Mouse (Mus musculus): ENCODE measurements around the gene Ttc12. TPM values are rescaled to one million over a fixed set of nuclear protein-coding genes. Genes with fewer than 3 reads are reported as not detected.
A peak's percentile ranks its signal among the peaks of the same experiment; 100 is the strongest.

The Ttc12 gene
- polyA plus RNA-seq, 2 experiments: 1.0 to 2.3 TPM

GRCm38 (mm10) chr9:49531257-49531656 is 45.2 kb upstream of the Ttc12 start:
- Histone ChIP-seq H3K4me2 (replicated peaks; ENCODE audit: low read depth, low read length, severe bottlenecking) (no peak overlapping the region), H3K9ac (ENCODE audit: low read depth, low read length, severe bottlenecking) (no peak overlapping the region), H3K9me3 (ENCODE audit: control insufficient read depth, low read length) (no peaks in the 10 kb centered on the region), H3K36me3 (ENCODE audit: control insufficient read depth, insufficient read depth, low read length) (0 out of 2 replicates have a peak, but pooled peaks cover 8% of the 10 kb centered on the region), H3K27ac (replicated peaks; ENCODE audit: low read depth, low read length) (no peak overlapping the region), H3K4me3 (replicated peaks; ENCODE audit: low read length) (no peak overlapping the region), H3K27me3 (ENCODE audit: control insufficient read depth, insufficient read depth, low read length) (no peaks in the 10 kb centered on the region), H3K4me1 (ENCODE audit: control insufficient read depth, insufficient read depth, low read length) (peaks cover 14% of the 10 kb centered on the region)
- WGBS: 33% methylated on average over 7 of the region's 7 CpGs
- no peak for TF ChIP-seq POLR2A (IDR thresholded peaks at IDR 0.05; ENCODE audit: borderline replicate concordance, extremely low read depth, insufficient read depth, insufficient read length)
- DNase-seq (ENCODE audit: low spot score) (no peak), ATAC-seq (ENCODE audit: low FRiP score, low read depth) (no peak)

GRCm38 (mm10) chr9:49530739-49531138 is 44.7 kb upstream of the Ttc12 start:
- no peak for TF ChIP-seq POLR2A (IDR thresholded peaks at IDR 0.05; ENCODE audit: borderline replicate concordance, extremely low read depth, insufficient read depth, insufficient read length)
- H3K4me3 ChIP-seq (replicated peaks; ENCODE audit: low read length): no peak overlapping the region
- WGBS: 48% methylated on average over 4 of the region's 4 CpGs
- no peak overlapping the region for H3K4me2 ChIP-seq (replicated peaks; ENCODE audit: low read depth, low read length, severe bottlenecking)
- peaks cover 9% of the 10 kb centered on the region for H3K4me1 ChIP-seq (ENCODE audit: control insufficient read depth, insufficient read depth, low read length)
- H3K9me3 ChIP-seq (ENCODE audit: control insufficient read depth, low read length): no peaks in the 10 kb centered on the region
- ATAC-seq (ENCODE audit: low FRiP score, low read depth) (no peak), DNase-seq (ENCODE audit: low spot score) (no peak)
- H3K9ac ChIP-seq (ENCODE audit: low read depth, low read length, severe bottlenecking): no peak overlapping the region
- H3K36me3 ChIP-seq (ENCODE audit: control insufficient read depth, insufficient read depth, low read length): 0 out of 2 replicates have a peak, but pooled peaks cover 8% of the 10 kb centered on the region
- H3K27ac ChIP-seq (replicated peaks; ENCODE audit: low read depth, low read length): no peak overlapping the region
- no peaks in the 10 kb centered on the region for H3K27me3 ChIP-seq (ENCODE audit: control insufficient read depth, insufficient read depth, low read length)

GRCm38 (mm10) chr9:49529366-49529959 is 43.4 kb upstream of the Ttc12 start:
- peaks cover 7% of the 10 kb centered on the region for H3K4me1 ChIP-seq (ENCODE audit: control insufficient read depth, insufficient read depth, low read length)
- 65% methylated on average over 8 of the region's 8 CpGs for WGBS
- no peak for ATAC-seq (ENCODE audit: low FRiP score, low read depth)

GRCm38 (mm10) chr9:49528943-49529342 is 42.9 kb upstream of the Ttc12 start:
- Histone ChIP-seq H3K27ac (replicated peaks; ENCODE audit: low read depth, low read length) (no peak overlapping the region), H3K27me3 (ENCODE audit: control insufficient read depth, insufficient read depth, low read length) (no peaks in the 10 kb centered on the region), H3K9me3 (ENCODE audit: control insufficient read depth, low read length) (no peaks in the 10 kb centered on the region), H3K4me2 (replicated peaks; ENCODE audit: low read depth, low read length, severe bottlenecking) (no peak overlapping the region), H3K36me3 (ENCODE audit: control insufficient read depth, insufficient read depth, low read length) (0 out of 2 replicates have a peak, but pooled peaks cover 8% of the 10 kb centered on the region), H3K4me3 (replicated peaks; ENCODE audit: low read length) (no peak overlapping the region), H3K9ac (ENCODE audit: low read depth, low read length, severe bottlenecking) (no peak overlapping the region), H3K4me1 (ENCODE audit: control insufficient read depth, insufficient read depth, low read length) (peaks cover 5% of the 10 kb centered on the region)
- ATAC-seq (ENCODE audit: low FRiP score, low read depth) (no peak), DNase-seq (ENCODE audit: low spot score) (peak; percentile 31)
- no peak for TF ChIP-seq POLR2A (IDR thresholded peaks at IDR 0.05; ENCODE audit: borderline replicate concordance, extremely low read depth, insufficient read depth, insufficient read length)
- WGBS: 61% methylated on average over 10 of the region's 10 CpGs

More at GRCm38 (mm10) chr9:49529366-49529959, 43.4 kb upstream of the Ttc12 start:
- Histone ChIP-seq H3K27me3 (ENCODE audit: control insufficient read depth, insufficient read depth, low read length) (no peaks in the 10 kb centered on the region), H3K9ac (ENCODE audit: low read depth, low read length, severe bottlenecking) (no peak overlapping the region), H3K4me3 (replicated peaks; ENCODE audit: low read length) (no peak overlapping the region), H3K9me3 (ENCODE audit: control insufficient read depth, low read length) (no peaks in the 10 kb centered on the region), H3K27ac (replicated peaks; ENCODE audit: low read depth, low read length) (no peak overlapping the region), H3K4me2 (replicated peaks; ENCODE audit: low read depth, low read length, severe bottlenecking) (no peak overlapping the region), H3K36me3 (ENCODE audit: control insufficient read depth, insufficient read depth, low read length) (0 out of 2 replicates have a peak, but pooled peaks cover 8% of the 10 kb centered on the region)
- DNase-seq (ENCODE audit: low spot score): no peak
- TF ChIP-seq POLR2A (IDR thresholded peaks at IDR 0.05; ENCODE audit: borderline replicate concordance, extremely low read depth, insufficient read depth, insufficient read length): no peak

- no peak overlapping the region for H3K4me3 ChIP-seq (replicated peaks; ENCODE audit: low read length)
- H3K9ac ChIP-seq (ENCODE audit: low read depth, low read length, severe bottlenecking): no peak overlapping the region
- no peaks in the 10 kb centered on the region for H3K9me3 ChIP-seq (ENCODE audit: control insufficient read depth, low read length)
- H3K4me2 ChIP-seq (replicated peaks; ENCODE audit: low read depth, low read length, severe bottlenecking): no peak overlapping the region
- ATAC-seq (ENCODE audit: low FRiP score, low read depth) (no peak), DNase-seq (ENCODE audit: low spot score) (no peak)
- H3K27ac ChIP-seq (replicated peaks; ENCODE audit: low read depth, low read length): no peak overlapping the region
- WGBS: 84% methylated on average over 5 of the region's 5 CpGs
- H3K27me3 ChIP-seq (ENCODE audit: control insufficient read depth, insufficient read depth, low read length): no peaks in the 10 kb centered on the region
- H3K4me1 ChIP-seq (ENCODE audit: control insufficient read depth, insufficient read depth, low read length): peaks cover 3% of the 10 kb centered on the region; the same call in 1 of the 2 replicates
- no peak for TF ChIP-seq POLR2A (IDR thresholded peaks at IDR 0.05; ENCODE audit: borderline replicate concordance, extremely low read depth, insufficient read depth, insufficient read length)
- 0 out of 2 replicates have a peak, but pooled peaks cover 8% of the 10 kb centered on the region for H3K36me3 ChIP-seq (ENCODE audit: control insufficient read depth, insufficient read depth, low read length)
These were observed 42.0 kb upstream of the Ttc12 start for GRCm38 (mm10) chr9:49528026-49528425.

Measured in limb, embryonic 14.5 days (tissue).